Mouse (Mus musculus) testis, adult 2 months (tissue): ENCODE data around the gene Uspl1. TPM values are rescaled to one million over a fixed set of nuclear protein-coding genes. Genes with fewer than 3 reads are reported as not detected.

Experiments used
- H3K27ac ChIP-seq: fragments of 200-500 bp; 2 replicates; pipeline ENCODE4 v1.5.1; 2012; ENCODE audit warnings: low read depth, low read length; ENCODE audit not compliant: control insufficient read depth, insufficient read depth
- H3K27me3 ChIP-seq: fragments of 200-500 bp; 2 replicates; pipeline ENCODE4 v1.6.1; 2012; ENCODE audit warnings: mild to moderate bottlenecking, low read length, moderate library complexity; ENCODE audit not compliant: control insufficient read depth, insufficient read depth
- H3K36me3 ChIP-seq: fragments of 200-500 bp; 2 replicates; pipeline ENCODE4 v1.6.1; 2012; ENCODE audit warnings: mild to moderate bottlenecking, low read length; ENCODE audit not compliant: control insufficient read depth, insufficient read depth
- H3K4me1 ChIP-seq: fragments of 200-500 bp; 2 replicates; pipeline ENCODE4 v1.6.1; 2012; ENCODE audit warnings: low read length; ENCODE audit not compliant: control insufficient read depth, insufficient read depth
- H3K4me3 ChIP-seq: fragments of 200-500 bp; 2 replicates; pipeline ENCODE4 v1.5.1; 2012; ENCODE audit warnings: low read depth, mild to moderate bottlenecking, low read length, moderate library complexity, mixed read lengths; ENCODE audit not compliant: control insufficient read depth
- CTCF ChIP-seq: fragments of 200-500 bp; IDR thresholded peaks from 2 replicates; pipeline ENCODE4 v1.5.1; 2012; ENCODE audit warnings: low read depth, mild to moderate bottlenecking, inconsistent platforms, low read length, moderate library complexity; ENCODE audit not compliant: control insufficient read depth, insufficient read depth, insufficient replicate concordance
- POLR2A ChIP-seq: fragments of 200-500 bp; IDR thresholded peaks from 2 replicates; pipeline ENCODE4 v1.6.1; 2012; ENCODE audit warnings: low read depth, mild to moderate bottlenecking, inconsistent platforms, low read length, moderate library complexity; ENCODE audit not compliant: control insufficient read depth
- polyA plus RNA-seq: library from polyadenylated mRNA; depleted of rRNA; stranded (reverse); fragments of >200 nt; gene quantifications from 2 replicates; pipeline ENCODE4 v1.2.3, GENCODE M21; 2012

The Uspl1 gene
- polyA plus RNA-seq, 1 experiment: 17.9 TPM

- Histone ChIP-seq H3K4me3 (no peak overlapping the region), H3K4me1 (no peaks in the 10 kb centered on the region), H3K36me3 (no peaks in the 10 kb centered on the region), H3K27ac (no peak overlapping the region), H3K27me3 (no peaks in the 10 kb centered on the region)
- TF ChIP-seq CTCF (no peak), POLR2A (no peak)
Observed at GRCm38 (mm10) chr5:149143766-149144375, 40.3 kb upstream of the Uspl1 start.

DNA sequence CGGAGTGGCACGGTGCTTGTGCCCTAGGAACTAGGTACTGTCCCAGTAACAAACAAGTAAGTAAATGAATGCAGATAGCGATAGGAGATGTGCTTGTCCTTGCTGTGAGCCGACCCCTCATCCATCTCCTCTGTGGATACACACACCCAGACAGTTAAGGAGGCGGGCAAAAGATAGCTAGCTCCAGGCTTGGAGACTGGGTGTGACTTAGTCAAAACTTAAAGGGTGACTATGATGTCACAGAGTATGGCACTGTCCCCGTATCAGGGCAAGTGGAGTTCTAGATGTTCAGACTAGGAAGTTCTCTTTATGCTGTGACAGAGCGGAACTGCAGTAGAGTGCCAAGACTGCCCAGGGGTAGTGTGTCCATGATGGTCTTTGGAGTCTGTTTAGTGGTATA lies 37.5 kb upstream of the Uspl1 start:
- Histone ChIP-seq H3K27me3 (no peaks in the 10 kb centered on the region), H3K4me1 (no peaks in the 10 kb centered on the region), H3K36me3 (no peaks in the 10 kb centered on the region), H3K4me3 (peak overlapping the region; percentile 75), H3K27ac (peak overlapping the region; percentile 23; the same call in 1 of the 2 replicates)
- TF ChIP-seq CTCF (no peak), POLR2A (no peak)

- peak overlapping the region; percentile 7 for H3K4me3 ChIP-seq
- no peaks in the 10 kb centered on the region; the same call in 1 of the 2 replicates for H3K4me1 ChIP-seq
- TF ChIP-seq CTCF: no peak
- TF ChIP-seq POLR2A: no peak
- no peaks in the 10 kb centered on the region for H3K36me3 ChIP-seq
- H3K27ac ChIP-seq: no peak overlapping the region
- no peaks in the 10 kb centered on the region for H3K27me3 ChIP-seq
Observed at GRCm38 (mm10) chr5:149147386-149148000, 36.7 kb upstream of the Uspl1 start.

DNA sequence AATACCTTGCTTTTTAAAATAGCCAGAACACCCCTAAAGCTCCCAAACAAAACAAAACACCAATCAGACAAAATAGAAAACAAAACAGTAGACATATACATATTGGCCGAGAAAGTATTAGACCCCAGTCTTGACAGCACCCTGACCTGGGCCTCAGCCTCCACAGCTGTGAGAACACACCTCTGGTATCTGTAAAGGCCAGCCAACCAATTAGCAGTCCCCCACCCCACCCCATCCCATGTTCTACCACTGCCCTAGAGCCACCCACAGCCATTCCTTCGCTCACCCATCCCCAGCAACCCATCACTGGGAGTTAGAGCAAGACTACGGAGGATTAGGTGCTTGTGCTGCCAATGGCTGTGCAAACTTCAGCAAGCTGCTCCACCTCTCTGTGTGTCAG lies 33.3 kb upstream of the Uspl1 start:
- no peaks in the 10 kb centered on the region for H3K27me3 ChIP-seq
- H3K4me1 ChIP-seq: no peaks in the 10 kb centered on the region; the same call in 1 of the 2 replicates
- no peaks in the 10 kb centered on the region for H3K36me3 ChIP-seq

GRCm38 (mm10) chr5:149152063-149152773 lies 31.9 kb upstream of the Uspl1 start:
- no peaks in the 10 kb centered on the region for H3K36me3 ChIP-seq

More for the DNA sequence above, 33.3 kb upstream of the Uspl1 start:
- H3K27ac ChIP-seq: no peak overlapping the region
- no peak overlapping the region for H3K4me3 ChIP-seq
- no peak for TF ChIP-seq POLR2A
- TF ChIP-seq CTCF: no peak

GRCm38 (mm10) chr5:149152774-149153155 lies 31.4 kb upstream of the Uspl1 start:
- Histone ChIP-seq H3K27ac (peak overlapping the region; percentile 30; the same call in 1 of the 2 replicates), H3K4me1 (no peaks in the 10 kb centered on the region; the same call in 1 of the 2 replicates)

More at GRCm38 (mm10) chr5:149152063-149152773, 31.9 kb upstream of the Uspl1 start:
- TF ChIP-seq CTCF: no peak
- no peak for TF ChIP-seq POLR2A
- Histone ChIP-seq H3K27ac (peak overlapping the region; percentile 30; the same call in 1 of the 2 replicates), H3K4me1 (no peaks in the 10 kb centered on the region; the same call in 1 of the 2 replicates), H3K4me3 (no peak overlapping the region), H3K27me3 (no peaks in the 10 kb centered on the region)

GRCm38 (mm10) chr5:149156886-149157563 lies 27.1 kb upstream of the Uspl1 start:
- TF ChIP-seq CTCF (no peak), POLR2A (no peak)
- Histone ChIP-seq H3K4me1 (no peaks in the 10 kb centered on the region; the same call in 1 of the 2 replicates), H3K27me3 (no peaks in the 10 kb centered on the region), H3K4me3 (no peak overlapping the region), H3K36me3 (no peaks in the 10 kb centered on the region), H3K27ac (no peak overlapping the region)

More at GRCm38 (mm10) chr5:149152774-149153155, 31.4 kb upstream of the Uspl1 start:
- Histone ChIP-seq H3K4me3 (no peak overlapping the region), H3K36me3 (no peaks in the 10 kb centered on the region), H3K27me3 (no peaks in the 10 kb centered on the region)
- TF ChIP-seq POLR2A (no peak), CTCF (no peak)
